Mouse (Mus musculus) large intestine, adult 2 months (tissue): ENCODE measurements at regions not wholly inside any gene's neighbourhood (a gene's known extent, or its start where the extent isn't known, plus 50 kb on each side); places are given as distances from the start of the nearest gene placed in this dataset.
"Not testable (repeated sequence)": the region's sequence is repeated elsewhere in the genome, so short reads cannot be mapped to it uniquely, and the experiment has no call there.

ENCODE experiments used
- DNase-seq: peaks from one replicate; pipeline ENCODE4 v3.0.0-alpha.2; 2012; ENCODE audit warnings: low read depth, low spot score
- WGBS: fragments of 180-500 bp; shearing (Covaris S2); methylation state at CpG from one replicate; pipeline ENCODE4 v1.1.7; 2018; 5-methylcytosine and 5-hydroxymethylcytosine counted together

DNA sequence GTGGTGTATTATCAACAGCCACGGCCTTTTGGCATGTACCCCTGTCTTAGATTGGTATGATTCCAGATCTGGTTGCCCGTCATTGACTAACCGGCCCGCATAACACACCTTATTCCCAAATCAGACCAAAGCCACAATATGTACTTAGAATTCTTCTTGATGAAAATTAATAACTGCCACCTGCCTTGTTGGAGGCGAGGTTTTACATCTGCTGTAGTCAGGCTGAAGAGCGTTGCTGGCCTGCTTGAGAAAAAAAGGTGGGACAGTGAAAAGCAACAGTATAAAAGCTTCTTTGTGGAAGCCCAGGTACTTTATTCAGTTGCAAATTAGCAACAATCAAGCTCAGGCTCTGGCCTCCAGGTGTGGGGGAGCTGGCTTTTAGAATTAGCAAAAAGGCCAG is 223.6 kb upstream of the Car8 start:
- 94% methylated on average over 6 of the region's 6 CpGs for WGBS
- not testable (repeated sequence) for DNase-seq

DNA sequence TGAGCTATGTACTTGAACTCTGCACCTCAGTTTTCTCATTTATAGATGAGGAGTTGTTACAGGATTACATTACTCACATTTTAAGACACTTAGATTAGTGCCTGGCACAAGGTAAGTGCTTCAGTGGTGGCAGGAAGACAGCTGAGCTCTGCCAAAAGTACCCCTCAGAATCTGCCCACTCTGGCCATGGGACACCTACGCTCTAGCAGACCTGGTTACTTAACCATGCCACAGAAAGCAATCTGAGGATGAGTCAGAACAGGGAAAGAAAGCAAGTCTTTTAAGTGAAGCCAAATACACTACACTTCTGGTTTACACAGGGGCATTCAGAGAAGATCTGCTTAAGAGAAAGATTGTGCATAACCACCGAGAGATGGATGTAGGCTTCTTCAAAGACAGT is 215.5 kb upstream of the Car8 start:
- WGBS = 70% methylated on average over 2 of the region's 2 CpGs
- no peak for DNase-seq

DNA sequence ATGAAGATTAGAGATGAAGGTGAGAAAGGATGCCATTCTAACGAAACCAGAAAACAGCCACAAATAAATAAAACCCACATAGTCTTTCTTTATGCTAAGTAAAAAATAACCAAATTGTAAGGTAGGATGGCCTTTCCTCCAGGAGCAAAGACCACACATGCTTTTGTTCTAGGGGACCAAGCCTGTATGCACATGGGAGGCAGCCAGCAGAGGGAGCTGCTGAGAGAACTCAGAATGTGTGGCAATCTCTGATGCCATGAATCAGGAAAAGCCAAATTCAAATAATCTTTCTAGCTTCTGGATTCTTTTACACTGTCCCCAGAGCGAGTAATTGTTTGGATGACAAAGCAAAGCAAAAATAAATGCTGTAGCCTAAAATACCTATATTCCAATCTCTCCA is 193.6 kb upstream of the Car8 start:
- DNase-seq = peak; percentile 25
- WGBS = 49% methylated on average over 2 of the region's 2 CpGs

DNA sequence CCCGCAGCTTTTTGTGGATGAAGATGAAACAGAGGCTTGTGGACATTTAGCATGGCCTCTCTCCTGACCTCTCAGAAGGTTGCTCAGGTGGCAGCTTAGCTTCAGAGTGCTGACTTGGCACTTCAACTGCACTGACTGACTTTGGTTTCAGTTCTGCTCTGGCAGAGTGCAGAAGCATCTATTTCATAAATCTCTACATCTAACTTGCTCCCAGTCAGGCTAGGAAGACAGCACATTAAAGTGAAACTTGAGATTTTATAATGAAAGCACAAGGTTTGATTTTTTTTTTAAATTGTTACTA is 192.1 kb upstream of the Car8 start:
- DNase-seq = no peak
- WGBS = 14% methylated on average over 1 of the region's 1 CpGs

DNA sequence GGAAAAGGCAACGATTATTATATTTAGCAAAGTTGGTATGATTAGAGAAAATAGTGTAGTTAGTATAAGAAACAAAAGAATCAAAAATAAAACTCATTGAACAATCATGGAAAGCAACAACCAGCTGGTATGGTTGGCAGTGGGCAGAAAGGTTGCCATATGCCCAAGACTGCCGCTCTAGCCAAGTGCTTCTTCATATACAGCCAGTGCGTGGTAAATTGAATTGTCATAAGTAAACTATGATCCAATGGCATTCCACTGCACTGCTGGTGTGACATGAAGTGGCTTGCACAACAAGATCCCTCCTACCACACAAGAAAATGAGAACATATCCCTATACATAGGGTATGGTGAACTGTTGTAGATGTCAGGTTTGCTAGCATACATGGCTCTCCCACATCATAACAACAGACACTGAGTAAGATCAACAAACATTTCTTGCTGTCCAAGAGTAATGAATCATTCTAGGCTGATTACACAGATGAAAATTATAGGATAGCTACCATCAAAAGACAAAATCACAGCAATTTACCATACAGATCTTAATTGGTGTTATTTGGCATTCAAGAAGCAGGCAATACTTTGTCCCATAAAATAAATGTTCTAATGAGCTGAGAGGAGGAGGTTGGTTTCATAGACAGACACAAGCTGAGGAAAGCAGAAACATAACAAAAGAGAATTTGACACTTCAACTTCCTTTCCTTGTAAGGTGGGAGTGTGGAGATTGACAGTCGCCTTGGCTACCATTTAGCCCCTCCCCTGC is 191.6 kb upstream of the Car8 start:
- WGBS = 83% methylated on average over 4 of the region's 4 CpGs
- no peak for DNase-seq

DNA sequence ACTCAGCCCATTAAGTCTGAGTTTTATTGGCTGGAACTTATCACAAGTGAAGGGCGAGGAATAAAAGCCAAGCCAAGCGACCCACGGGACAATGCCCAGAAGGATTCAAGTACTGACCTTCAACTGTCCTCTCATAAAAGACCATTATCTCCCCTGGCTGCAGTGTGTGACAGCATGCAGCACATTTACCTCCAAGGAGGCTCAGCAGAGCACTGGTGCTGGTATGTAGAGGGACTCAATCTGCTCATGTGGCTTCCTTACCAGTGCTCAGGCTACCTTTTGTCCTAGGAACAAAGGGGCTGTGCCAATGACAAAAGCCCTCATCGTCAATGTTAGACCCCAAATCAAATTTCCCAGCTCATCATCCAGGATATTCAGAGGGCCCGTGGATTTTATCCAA is 190.9 kb upstream of the Car8 start:
- WGBS = 49% methylated on average over 5 of the region's 5 CpGs
- DNase-seq = no peak

DNA sequence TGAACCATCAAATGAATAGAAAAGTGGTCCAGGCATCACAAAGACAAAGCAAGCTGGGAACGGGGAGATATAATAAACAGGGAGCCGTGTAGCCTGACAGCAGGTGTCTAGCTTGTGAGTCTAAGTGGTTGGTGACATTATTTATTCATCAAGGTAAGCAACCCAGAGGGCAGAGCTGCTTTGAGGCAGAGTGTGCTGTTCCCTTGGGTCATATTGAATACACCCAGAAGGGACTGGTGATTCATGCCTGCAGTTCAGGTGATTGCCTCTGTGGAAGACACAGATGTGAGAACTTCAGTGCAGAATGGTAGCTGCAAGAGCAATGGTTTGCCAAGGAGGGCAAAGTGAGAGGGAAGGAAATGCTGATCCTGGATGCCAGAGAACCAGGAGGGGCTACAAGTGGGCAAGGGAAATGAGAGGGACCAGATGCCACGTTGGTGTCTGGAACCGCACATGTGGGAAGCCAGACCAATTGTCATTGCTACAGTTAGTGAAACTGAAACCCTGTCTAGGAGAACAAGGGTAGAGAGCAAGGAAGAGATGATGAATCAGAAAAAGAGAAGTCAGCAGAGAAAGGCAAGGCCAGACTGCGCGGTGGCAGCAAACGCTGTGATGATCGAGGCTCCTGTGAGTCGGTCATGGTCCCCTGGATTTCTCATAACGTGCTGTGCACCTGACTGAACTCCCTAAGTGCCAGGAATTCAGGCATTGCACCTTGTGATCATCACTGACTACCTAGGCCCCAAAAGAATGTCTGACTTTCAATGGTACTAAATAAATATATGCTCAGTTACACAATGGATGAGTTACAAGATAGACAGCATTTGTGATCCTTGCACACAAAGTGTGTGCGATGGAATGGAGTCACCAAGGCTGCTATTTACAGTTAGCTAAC is 190.0 kb upstream of the Car8 start:
- no peak for DNase-seq
- WGBS = 79% methylated on average over 11 of the region's 11 CpGs

DNA sequence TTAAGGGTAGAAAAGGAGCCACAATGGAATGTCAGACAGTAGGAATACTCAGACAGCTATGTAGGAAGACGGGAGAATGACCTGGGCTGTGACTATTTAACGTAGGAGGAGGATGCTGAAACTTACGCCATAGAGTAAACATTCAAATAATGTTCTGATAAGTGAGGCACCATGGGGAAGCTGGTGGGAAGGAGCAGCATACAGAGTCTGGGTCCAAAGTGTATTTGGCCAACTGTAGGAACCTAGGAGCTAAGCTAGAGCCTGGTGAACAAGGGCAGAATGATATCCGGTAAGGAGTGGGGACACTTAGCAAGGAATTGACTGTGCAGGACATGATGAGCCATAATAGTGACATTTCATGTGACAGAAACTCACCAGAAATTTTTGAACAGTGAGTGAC is 189.0 kb upstream of the Car8 start:
- WGBS = 30% methylated on average over 4 of the region's 4 CpGs
- DNase-seq = no peak

DNA sequence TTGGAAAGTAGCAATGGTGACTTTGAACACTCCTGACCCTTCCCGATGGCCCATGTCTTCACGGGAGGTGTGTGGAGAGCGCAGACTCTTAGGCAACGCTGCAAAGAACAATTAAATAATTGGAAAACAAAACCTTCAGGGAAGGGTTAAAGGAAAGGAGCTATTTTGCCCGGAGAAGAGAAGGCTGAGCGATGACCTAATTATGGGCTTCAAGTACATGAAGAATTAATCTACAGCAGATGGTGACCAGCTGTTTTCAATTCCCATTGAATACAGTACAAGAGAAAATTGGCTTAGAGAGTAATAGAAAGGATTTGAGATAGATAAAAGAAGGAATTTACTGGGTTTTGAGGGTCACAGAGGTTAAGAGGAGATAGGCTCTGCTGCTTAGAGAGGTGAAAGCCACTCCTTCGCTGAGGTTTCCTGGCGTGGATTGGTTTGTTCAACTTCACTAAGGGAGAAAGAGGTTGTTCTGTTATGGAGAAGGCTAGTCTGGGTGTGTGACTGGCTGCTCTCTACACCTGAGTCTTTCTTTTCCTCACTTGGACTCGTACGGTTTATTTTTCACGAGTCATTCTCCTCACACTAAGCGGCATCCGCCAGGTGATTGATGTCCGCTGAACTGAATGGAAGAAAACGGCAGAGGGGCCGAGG is 184.7 kb upstream of the Car8 start:
- WGBS = 64% methylated on average over 16 of the region's 16 CpGs
- no peak for DNase-seq

DNA sequence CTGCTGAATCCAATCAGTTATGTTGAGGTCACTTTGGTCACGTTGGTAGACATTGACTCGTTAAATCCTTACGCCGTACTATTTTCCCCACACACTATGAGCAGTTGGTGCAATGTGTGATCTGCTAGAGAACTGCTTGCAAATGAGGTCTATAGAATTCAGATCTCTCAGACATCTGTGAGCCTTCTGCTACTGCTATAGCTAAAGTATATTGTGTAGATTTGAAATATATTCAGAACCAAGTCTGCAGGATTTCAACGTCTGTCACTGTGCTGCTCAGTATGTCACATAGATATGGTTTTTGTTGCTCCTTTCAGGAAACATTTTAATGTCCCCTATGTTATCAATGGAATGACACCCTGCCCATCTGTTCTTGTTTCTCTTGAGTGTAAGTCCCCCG is 182.4 kb upstream of the Car8 start:
- 90% methylated on average over 6 of the region's 6 CpGs for WGBS
- DNase-seq = no peak

DNA sequence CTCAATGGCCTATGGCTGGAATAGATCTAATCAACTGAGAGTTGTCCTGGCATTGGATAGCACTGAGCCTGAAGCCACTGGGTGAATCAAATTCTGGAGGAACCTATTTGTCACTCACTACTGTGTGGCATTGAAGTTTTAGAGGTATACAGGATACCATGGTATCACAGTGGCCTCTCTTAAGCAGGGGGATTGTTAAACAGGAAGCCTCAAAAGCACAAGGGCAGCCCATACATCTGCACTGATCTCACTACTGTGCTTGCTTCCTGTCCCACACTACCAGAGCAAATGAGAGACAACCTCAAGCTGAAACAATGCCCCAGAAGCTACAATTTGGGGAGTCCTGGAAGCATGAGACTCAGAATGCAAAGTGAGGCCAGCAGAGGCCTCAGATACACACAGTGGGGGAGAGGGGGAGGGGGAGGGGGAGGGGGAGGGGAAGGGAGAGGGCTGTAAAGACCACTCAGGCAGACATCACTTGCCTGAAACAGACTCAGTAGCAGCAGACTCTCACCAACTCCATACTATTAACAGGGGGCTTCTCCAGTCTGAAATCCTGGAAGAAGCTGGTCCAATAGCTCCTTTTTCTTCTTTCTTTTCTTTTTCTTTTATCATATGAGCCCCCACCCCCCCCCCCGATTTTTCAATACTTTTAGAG is 179.7 kb upstream of the Car8 start:
- no peak for DNase-seq
- 20% methylated on average over 1 of the region's 1 CpGs for WGBS

DNA sequence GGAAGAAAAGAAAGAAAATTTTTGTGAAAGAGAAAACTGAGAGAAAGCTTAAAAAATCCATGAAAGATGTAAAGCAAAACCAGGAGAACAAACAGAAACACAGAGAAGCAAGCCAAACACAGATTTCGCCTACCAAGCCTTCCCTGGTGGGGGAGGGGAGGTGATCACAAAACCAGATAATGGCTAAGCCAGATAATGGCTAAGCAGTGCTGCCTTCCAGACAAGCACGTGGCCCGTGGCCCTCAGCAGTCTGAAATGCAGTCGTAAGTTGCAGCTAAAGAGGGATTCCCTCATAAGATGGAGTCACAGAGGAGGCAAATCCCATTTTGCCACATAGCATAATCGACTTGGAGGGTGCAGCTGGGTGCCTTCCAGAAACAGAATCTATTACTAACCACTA is 179.0 kb upstream of the Car8 start:
- no peak for DNase-seq
- WGBS = 59% methylated on average over 5 of the region's 5 CpGs

DNA sequence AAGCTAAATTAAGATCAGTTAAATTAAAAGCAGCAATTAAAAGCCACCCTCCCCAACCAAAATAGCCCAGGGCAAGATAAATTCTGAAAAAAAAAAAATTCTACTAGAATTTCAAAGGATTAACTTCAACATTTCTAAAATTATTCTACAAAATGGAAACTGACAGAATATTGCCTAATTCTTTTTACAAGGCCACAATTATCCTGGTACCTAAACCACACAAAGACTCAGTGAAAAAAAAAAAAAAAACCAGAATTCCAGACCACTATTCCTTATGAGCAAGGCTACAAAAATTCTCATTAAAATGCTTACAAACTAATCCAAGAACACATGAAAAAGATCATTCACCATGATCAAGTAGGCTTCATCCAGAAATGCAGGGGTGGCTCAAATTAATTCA is 174.5 kb upstream of the Car8 start:
- no peak for DNase-seq

DNA sequence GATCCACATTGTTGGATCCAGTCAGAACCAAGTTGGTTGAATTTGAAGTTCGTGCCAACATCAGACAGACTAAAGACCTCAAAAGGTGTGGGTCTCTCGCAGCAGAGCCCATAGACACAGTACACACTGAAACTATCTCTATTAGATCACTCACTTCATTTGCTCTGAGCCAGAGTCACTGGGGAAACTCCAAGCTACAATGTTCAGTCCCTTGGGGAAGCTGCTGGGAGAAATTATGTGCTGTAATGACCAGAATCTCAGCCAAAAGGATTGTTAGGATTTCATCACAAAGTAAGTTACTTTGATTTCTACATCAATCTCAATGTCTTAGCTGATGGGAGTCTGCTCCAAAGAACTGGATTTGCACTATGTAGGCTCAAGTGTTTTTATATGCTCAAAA is 161.2 kb upstream of the Car8 start:
- 65% methylated on average over 2 of the region's 2 CpGs for WGBS
- no peak for DNase-seq

DNA sequence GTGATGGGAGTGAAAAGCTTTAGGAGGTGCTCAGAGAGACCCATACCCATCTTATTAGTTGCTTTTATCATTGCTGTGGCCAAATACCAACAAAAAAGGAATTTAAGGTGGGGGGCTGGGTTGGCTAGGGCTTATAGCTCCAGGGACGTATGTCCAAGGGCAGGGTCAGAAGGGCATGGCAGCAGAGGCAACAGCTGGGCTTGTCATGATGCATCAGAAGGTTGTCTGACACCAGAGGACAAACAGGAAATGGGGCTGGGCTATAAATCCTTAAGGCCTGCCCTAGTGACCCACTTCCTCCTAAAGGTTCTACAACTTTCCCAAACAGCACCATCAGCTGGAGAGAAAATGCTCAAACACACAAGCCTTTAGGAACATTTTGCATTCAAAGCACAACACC is 160.6 kb upstream of the Car8 start:
- 59% methylated on average over 1 of the region's 1 CpGs for WGBS

DNA sequence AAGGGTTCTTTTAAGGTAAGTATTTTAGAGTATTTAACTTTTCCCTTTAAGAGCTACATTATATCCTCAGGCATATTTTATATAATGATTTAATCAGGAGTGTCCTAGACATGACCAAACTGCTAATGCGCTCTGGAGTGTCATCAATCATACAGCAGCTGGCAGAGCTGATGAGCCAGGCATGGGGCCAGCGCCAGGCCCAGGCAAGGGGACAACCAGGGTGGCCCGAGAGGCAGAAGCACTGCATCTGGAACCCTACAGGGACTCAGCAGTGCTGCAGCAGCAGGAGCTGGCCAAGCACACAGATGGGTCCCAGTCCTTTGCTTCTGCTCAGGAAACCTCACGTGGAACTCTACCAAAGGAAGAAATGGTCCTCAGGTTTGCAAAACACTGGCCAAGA is 160.1 kb upstream of the Car8 start:
- WGBS = 77% methylated on average over 4 of the region's 4 CpGs
- DNase-seq = no peak

More for the DNA sequence above, 160.6 kb upstream of the Car8 start:
- no peak for DNase-seq

DNA sequence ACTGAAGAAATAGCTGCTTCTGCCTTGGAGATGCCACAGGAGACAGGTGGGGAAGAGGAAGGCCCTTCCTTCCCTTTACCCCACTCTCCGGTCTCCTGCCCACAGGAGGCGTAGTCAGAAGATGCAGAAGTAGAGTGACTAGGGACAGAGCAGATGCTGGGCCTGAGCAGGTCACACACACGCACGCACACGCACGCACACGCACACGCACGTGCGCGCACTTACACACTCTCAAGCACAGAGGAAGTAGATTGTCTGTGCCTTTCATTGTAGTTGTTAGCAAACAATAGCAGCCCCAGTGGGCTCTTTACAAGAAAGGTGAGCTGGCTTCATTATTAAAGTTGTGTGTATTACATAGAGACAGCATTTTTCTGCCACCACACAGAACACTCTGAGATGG is 144.3 kb upstream of the Car8 start:
- no peak for DNase-seq

DNA sequence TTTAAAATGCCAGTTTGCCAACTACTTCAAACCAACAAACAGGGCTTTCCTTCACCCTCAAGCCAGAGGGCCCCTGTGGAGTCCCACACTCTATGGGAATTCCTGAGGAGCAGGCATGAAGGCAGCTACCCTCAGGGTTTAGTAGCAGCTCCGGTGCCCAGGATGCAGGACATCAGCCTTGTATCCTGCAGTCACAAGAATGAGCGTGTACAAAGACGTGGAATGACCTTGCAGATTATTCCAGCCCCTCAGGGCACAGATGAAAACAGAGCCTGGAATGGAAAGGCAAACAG is 143.2 kb upstream of the Car8 start:
- DNase-seq = no peak
- 85% methylated on average over 3 of the region's 3 CpGs for WGBS

More for the DNA sequence above, 144.3 kb upstream of the Car8 start:
- 88% methylated on average over 11 of the region's 11 CpGs for WGBS

DNA sequence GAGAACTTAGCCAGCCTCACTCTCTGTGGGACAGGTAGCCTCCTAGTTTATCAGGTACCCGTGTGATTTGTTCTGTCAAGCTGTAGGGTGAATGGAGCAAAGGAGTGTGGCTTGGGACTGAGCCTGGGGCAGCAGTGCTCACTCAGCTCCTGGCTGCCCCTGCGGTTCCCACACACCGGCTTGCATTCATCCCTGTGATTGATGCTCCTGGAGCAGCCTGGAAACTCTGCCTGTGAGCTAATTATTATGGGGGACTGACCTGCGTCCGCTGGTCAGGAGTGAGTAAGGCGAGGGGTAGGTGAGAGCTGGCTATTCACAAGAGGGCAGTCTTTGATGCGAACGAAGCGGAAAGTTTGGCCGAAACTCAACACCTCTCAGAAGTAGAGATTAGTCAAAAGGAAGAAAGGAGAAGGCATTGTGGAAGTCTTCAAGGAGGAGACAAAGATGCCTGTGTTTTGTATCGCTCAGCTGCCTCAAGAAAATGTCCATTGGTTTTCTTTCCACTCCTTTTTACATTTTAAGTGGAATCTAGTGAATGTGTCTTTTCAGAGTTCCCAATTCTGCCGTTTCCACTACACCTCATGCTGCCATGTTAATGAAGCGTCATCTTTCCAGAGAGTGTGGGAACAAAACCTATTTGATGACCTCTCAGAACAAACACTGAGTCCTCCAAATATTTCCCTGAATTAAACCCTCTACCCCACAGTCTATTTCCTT is 142.7 kb upstream of the Car8 start:
- 70% methylated on average over 13 of the region's 13 CpGs for WGBS
- no peak for DNase-seq
